Mouse (Mus musculus): ENCODE results near the gene Mxi1. TPM values are rescaled to one million over a fixed set of nuclear protein-coding genes. Genes with fewer than 3 reads are reported as not detected.

Gene Mxi1
- total RNA-seq, 1 experiment from 2014 or later, result 40.2 TPM

DNA sequence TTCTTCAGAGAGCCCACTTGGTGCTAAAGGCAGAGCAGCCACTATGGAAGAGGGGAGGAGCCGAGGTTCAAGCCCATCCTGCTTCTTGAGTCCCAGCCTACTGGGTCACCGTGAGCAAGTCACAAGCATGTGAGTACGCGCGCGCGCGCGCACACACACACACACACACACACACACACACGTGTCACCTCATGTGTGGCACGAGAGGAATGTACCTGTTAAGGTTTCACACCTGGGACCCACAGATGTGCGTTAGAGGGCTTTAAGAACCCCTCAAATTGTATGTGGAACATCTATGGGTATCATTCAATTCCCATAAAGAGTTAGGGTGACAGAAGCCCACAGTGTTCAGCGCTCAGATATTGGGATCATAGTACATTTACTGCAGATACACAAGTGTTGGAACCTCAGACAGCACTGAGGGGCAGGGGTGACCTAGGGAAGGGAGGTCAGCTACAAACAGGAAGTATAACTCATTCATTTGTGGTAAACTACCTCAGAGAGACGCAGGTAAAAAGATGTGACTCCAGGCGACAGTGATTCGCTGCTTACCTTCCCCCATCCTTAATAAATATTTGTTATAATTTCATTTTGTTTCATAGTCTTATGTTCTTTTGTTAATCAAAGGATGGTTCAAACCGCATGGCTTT lies 113.6 kb downstream of the Mxi1 start:
- DNase-seq, result no peak

DNA sequence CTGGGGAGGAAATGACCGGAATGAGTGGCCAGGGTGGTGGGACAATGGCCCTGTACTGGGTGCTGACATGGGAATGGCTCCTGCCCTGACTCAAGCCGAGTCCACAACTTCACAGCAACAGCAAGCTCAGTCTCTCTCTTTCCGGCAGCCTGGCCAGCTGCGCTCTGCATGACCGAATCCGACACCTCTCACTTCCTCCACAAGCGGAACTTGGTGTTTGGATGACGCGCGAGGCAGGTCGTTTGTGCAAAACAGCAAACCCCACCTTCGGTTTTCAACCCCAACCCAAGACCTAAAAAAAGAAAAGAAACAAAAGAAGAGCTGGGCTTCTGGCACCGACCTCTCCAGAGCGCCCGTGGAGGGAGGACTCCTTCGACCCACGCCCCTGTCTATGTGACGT lies 114.3 kb downstream of the Mxi1 start:
- DNase-seq, result peak; percentile 25

Other genes with a start within 250 kb of the Mxi1 start
- gene Add3, start 170.1 kb upstream of the Mxi1 start, total RNA-seq (2021), result 48.3 and 51.8 TPM in 2 replicates
- gene Gm10197, start 61.2 kb downstream of the Mxi1 start, total RNA-seq (2021), result not detected in 2 replicates
- gene Smndc1, start 80.1 kb downstream of the Mxi1 start, total RNA-seq (2021), result 44.9 and 49.6 TPM in 2 replicates
- 6.0 and 11.3 TPM in 2 replicates for gene Dusp5, start 218.6 kb downstream of the Mxi1 start, total RNA-seq (2021)